Mouse (Mus musculus) left cerebral cortex, postnatal 36 days (tissue): ENCODE results near the gene Shisa5. TPM values are rescaled to one million over a fixed set of nuclear protein-coding genes. Genes with fewer than 3 reads are reported as not detected.
A peak's percentile ranks its signal among the peaks of the same experiment; 100 is the strongest.

Experiments
- DNase-seq, 2 experiments: peaks; one replicate each; pipeline ENCODE4 v3.0.0; 2021 to 2022; ENCODE audit warnings: low spot score in 2 of 2, mixed read lengths in 1 of 2
- intact Hi-C: fragments of 180-260 bp; cut with DNase I; formaldehyde crosslinking; loops from one replicate; pipeline ENCODE4 v1.15.1; 2025
- total RNA-seq, 2 experiments: library from RNA; stranded (reverse); gene quantifications; 2 replicates each; pipeline ENCODE4 v1.2.3; 2021

Gene Shisa5
- total RNA-seq, 2 experiments from 2014 or later = 63.9 to 74.8 TPM

GRCm38 (mm10) chr9:109016973-109017604, 21.3 kb upstream of the Shisa5 start:
- intact Hi-C loops = no loop called here
- peak in 1 of 2 experiments; percentile 4 for DNase-seq

DNA sequence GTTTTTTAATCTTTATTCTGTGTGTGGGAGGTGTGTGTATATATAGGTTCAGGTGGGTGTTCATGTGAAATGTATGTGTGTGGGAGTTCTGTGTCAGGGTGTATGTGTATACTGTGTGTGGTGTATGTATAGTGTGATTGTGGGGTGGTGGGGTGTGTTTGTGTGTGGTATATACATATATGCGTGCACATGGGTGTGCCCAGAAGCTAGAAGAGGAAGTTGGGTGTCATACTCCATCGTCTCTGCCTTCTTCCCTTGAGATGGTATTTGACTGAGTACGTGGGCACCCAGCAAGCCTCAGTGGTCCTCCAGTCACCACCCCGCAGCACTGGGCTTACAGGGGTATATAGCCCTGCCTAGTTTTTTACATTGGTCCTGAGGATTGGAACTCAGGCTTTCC, 16.9 kb upstream of the Shisa5 start:
- intact Hi-C loops = no loop called here
- no peak for DNase-seq

DNA sequence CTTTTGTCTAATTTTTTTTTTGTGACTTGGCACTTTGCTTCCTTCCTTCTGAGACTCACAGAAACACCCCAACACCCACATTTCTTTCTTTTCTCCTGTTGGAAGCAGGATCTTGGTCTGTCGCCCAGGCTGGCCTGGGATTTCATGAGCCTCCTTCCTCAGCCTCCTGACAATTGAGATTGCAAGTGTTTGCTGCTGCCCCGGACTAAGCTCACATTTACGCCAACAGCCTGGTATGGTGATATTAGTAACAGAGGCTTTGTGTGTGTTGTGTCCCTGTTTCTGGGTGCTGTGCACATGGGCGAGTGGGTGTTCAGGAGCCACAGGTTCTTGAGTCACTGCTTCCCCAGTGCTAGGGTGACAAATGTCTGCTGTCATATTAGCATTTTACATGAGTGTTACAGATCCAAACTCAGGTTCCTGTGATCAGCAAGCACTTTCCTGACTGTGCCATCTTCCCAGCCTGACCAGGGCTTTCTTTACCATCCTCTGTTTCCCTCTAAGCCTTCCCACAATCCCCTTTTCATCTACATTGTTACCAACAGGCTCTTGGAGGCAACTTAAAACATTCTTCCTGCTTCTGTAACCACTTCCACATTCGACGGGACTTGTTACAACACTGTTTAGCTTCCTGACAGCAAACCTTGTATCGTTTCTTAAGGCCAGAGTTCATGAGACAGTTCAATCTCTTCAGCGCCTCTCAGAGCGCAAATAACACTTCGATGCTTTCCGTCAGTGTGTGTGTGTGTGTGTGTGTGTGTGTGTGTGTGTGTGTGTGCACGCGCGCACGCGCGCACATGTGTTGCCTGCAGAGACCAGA, 15.3 kb upstream of the Shisa5 start:
- intact Hi-C loops = no loop called here

GRCm38 (mm10) chr9:109027521-109027920, 10.8 kb upstream of the Shisa5 start:
- DNase-seq = no peak
- intact Hi-C loops = no loop called here

More for the DNA sequence above, 15.3 kb upstream of the Shisa5 start:
- peak; percentile 71 to 82 for DNase-seq

DNA sequence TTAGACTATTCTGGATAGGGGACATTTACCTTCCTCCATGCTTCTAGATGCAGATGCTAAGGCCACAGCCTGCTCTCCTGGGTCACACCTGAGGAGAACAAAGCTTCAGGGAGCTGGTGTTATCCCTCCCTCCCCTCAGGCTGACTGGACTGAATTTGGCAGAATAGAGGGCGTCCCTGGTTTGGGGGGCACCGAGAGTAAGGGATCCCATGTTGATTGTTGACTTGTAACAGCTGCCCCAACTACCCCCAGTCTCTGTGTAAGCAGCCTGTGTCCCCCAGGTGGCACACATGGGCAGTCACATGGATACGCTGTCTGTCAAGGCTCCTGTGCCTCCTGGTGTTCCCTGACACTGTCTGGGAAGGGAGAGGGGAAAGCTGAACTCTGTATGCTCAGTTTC, 9.9 kb upstream of the Shisa5 start:
- DNase-seq = no peak

GRCm38 (mm10) chr9:109028919-109029318, 9.4 kb upstream of the Shisa5 start:
- intact Hi-C loops = no loop called here
- DNase-seq = no peak

More for the DNA sequence above, 9.9 kb upstream of the Shisa5 start:
- intact Hi-C loops = no loop called here

DNA sequence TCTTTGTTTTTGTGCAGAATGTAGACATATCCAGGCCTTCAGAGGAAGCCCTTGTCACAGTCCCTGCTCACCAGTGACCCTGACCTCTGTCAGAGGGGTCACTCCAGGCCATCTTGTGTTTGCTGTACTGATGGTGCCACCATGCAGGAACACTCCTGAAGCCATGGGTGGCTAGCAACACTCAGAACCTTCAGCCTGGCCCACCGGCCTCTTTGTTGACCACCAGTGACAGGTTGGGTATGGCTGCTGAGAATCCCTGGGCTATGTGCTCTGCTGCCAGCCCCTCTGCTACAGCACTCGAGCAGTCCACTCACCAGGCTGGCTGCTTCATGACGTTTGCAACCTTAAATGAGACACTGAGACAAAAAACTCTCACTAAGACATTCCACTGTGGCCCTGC, 8.1 kb upstream of the Shisa5 start:
- no peak for DNase-seq
- intact Hi-C loops = no loop called here

DNA sequence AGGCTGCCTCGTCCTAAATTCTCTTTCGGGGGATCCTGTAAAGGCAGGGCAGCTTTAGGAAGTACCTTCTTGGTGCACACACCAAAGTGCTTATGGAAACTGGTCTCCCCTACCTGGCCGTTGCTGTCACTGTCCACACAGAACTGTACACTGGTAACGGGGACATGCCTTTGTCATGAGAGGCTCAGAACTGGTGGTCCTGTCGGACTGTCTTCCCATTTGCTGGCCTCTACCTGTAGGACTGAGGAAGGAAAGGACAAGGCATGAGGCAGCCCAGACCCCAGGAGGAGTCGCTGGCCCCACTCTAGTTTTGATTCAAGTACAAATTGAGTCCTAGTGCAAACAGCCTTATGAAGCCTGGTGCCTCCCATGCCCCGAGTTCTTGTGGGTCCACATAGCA, 7.4 kb upstream of the Shisa5 start:
- DNase-seq = no peak
- intact Hi-C loops = no loop called here

- intact Hi-C loops = no loop called here
- peak in 1 of 2 experiments; percentile 2 for DNase-seq
Observed at GRCm38 (mm10) chr9:109031686-109032085, 6.7 kb upstream of the Shisa5 start.

- intact Hi-C loops = no loop called here
- peak in 1 of 2 experiments; percentile 1 for DNase-seq
Observed at GRCm38 (mm10) chr9:109032435-109032834, 5.9 kb upstream of the Shisa5 start.

DNA sequence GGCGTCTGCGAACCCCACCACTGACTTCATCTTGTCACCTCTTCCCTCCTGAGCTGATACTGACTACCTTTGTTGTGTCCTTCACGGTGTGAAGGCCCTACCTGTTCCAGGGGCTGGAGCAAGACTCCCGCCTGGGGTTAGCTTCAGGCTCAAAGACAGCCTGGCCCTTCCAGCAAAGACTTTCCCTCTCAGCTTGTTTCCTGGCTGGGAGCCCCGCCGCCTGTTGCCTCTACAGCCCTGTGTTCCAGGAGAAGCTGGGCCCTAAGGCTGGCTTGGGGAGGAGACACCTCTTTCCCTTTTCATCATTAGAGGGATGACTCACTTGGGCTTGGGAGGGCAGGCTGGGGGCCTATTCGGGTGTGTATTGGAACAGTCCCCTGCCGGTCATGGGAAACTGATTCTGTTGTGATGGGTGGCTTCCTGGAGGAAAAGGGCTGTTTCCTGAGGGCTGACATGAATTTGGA, 568 bp downstream of the Shisa5 start:
- peak in 1 of 2 experiments; percentile 4 for DNase-seq
- intact Hi-C loops = no loop called here

GRCm38 (mm10) chr9:109039681-109040080, 1.3 kb downstream of the Shisa5 start:
- DNase-seq = no peak
- intact Hi-C loops = no loop called here

DNA sequence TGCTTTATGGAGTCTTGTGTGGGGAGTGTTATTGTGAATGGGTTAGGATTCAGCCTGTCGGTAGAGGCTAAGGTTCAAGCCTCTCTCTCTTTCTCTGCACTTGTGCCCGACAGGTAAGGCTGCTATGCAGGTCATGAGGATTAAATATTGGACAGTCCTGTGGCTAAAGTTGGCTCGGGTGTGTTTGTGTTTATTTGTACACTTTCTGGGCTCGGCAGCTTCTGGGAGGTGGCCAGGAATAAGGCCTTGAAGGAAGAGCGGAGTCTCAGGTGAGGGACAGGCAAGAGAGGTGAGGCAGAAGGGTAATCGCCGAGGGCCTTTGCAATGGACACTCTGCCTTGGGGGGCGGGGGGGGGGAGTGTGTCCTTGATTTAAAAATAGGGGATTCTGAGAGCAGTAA, 1.9 kb downstream of the Shisa5 start:
- DNase-seq = no peak
- intact Hi-C loops = no loop called here

DNA sequence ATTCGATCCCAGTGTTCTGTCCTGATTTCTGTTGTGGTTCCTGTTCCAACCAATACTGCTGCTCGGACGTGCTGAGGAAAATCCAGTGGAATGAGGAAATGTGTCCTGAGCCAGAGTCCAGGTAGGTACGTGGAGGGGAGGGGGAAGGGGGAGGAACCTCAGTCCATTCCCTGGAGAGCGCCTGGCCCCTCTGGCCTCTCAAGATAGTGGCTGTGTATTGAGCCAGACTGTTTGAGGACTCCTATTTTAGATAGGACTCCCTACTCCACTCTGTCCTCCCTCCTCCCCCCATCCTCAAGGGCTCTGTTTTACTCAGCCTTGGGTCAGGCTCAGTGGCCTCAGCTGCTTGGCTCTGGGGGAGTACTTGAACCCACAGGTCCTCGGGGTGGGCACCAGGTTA, 2.5 kb downstream of the Shisa5 start:
- intact Hi-C loops = no loop called here
- DNase-seq = peak in 1 of 2 experiments; percentile 3

- intact Hi-C loops = no loop called here
- peak in 1 of 2 experiments; percentile 1 for DNase-seq
Observed at GRCm38 (mm10) chr9:109041351-109041750, 3.0 kb downstream of the Shisa5 start.

DNA sequence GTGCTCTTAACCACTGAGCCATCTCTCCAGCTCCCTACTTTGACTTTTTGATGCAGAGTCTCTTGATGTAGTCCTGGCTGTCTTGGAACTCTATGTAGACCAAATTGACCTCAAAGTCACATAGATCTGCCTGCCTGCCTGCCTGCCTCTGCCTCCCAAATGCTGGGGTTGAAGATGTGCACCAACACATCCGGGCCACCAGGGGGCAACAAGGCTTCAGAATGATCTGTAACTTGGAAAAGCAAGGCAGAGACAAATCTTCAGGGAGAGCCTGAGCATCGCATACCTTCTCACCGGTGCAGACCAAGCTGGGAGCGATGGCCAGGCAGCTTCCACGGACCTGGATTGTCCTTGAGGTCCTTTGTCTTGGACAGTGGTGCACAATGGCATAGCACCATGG, 7.9 kb downstream of the Shisa5 start:
- DNase-seq = no peak
- intact Hi-C loops = no loop called here

DNA sequence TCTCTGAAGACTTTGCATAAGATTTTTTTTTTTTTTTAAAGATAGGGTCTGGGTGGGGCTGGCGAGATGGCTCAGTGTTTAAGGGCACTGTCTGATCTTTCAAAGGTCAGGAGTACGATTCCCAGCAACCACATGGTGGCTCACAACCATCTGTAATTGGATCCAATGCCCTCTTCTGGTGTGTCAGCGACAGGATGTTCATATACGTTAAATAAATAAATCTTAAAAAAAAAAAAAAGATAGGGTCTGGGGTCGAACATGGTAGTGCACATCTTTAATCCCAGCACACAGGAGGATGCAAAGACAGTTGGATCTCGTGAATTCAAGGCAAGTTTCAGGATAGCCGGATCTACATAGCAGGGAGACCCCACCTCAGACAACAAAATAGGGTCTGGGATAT, 11.0 kb downstream of the Shisa5 start:
- DNase-seq = no peak
- intact Hi-C loops = no loop called here

DNA sequence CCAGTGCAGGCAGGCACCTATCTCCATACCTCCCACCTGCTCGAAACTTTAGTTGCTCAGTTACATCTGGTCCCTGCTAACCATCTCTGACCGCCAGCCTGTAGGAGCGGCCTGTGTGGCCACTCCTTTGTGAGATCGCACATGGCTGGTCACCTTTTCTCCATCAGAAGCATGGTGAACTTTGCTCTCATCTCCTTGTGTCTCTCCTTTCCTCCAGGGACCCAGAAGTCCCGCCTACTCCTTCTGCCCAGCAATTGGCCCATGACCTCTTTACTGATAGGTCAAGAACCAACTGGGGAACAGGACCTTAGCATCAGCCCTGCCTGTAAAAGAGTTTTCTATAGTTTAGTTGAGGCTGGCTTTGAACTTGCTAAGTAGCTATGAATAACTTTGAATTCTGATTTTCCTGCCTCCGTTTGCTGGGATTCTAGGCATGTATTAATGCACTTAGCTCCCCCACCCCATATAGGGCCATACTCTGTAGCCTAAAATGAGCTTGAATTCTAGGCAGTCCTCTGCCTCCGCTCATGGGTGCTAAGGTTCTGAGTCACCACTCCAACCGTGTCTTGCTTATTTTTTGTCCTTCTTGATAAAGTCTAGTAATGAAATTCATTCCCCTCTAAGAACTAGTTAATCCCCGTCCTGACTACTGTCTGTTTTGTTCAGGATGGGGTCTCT, 11.8 kb downstream of the Shisa5 start:
- DNase-seq = no peak
- intact Hi-C loops = no loop called here

DNA sequence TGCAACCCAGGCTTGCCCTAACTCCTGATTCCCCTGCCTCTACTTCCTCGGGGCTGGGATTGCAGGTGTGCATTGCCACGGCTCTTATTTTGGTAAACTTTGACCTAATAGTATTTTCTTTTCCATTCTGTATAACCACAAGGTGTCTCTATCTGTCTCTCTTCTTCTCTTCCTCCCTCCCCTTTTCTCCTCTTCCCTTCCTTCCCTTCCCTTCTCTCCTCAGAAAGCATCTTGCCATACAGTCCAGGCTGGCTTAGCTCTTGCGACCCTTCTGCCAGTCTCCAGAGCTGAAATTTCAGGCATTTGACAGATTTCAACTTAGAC, 12.3 kb downstream of the Shisa5 start:
- intact Hi-C loops = no loop called here
- DNase-seq = no peak

DNA sequence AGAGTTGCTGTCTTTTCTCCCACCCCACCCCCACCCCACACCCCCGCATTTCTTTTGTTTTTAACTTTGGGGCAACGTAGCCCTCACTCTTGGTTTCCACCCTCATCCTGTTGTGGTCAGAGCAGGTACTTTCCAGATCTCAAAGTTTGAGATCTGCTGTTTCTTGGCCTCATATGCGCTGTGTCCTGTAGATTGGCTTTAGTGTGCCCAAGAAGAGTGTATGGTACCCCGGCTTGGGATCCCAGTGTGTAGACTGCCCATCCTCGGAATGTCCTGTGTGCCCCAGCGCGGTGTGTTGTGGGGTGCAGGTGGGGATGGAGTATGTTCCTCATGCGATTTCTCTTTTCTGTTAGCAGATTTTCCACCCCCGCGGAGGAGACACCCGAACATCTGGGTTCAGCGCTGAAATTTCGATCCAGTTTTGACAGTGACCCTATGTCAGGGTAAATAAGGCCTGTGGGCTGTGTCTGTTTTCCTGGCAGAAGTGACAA, 12.7 kb downstream of the Shisa5 start:
- DNase-seq = no peak
- intact Hi-C loops = no loop called here
